Mouse (Mus musculus): ENCODE results near the gene Serpinb6d.

Gene Serpinb6d

GRCm38 (mm10) chr13:33661105-33661504 lies at the start of gene Serpinb6d:
TSS of gene Serpinb6d (plus strand) at chr13:33661405.
- no peak for DNase-seq (ENCODE audit: low spot score in 2 of 2)

GRCm38 (mm10) chr13:33622921-33623320 lies 38.3 kb upstream of the Serpinb6d start:
- no peak for DNase-seq (ENCODE audit: low spot score in 2 of 2)

DNA sequence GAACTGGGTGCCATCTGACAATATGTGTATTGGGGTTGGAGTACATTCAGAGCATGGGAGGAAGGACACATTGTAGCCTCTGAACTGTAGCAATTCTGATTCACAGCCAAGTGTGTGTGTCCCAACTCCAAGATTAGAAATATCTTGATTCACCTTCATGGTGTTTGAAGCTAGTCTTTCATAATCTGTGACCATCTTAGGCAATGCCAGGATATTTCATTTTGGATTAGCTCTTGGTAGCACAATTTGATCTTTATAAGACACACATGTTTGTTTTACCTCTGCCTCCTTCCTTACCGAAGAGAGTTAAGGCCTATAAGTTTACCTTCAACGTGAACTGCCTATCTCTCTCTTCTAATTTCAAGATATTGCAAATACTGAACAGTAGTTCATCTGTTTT lies 18.7 kb upstream of the Serpinb6d start:
- DNase-seq (ENCODE audit: low spot score in 2 of 2), result no peak

GRCm38 (mm10) chr13:33662550-33662949 lies 1.3 kb downstream of the Serpinb6d start:
- no peak for DNase-seq (ENCODE audit: low spot score in 2 of 2)

GRCm38 (mm10) chr13:33720296-33720695 lies 59.1 kb downstream of the Serpinb6d start:
- DNase-seq (ENCODE audit: low spot score in 2 of 2), result no peak
